Mouse (Mus musculus): ENCODE measurements around the gene Ispd.

GRCm38 (mm10) chr12:36381441-36382340 lies at the start of gene Ispd, which contains the start of gene D630036H23Rik:
- no peak for TF ChIP-seq CTCF (IDR thresholded peaks at IDR 0.05; ENCODE audit: extremely low read depth, insufficient read length, insufficient replicate concordance, low read depth, low read length)
- TF ChIP-seq POLR2A (IDR thresholded peaks at IDR 0.05; ENCODE audit: low read depth, low read length) = peak; percentile 82
